Mouse (Mus musculus): ENCODE results near the gene Sept6.
A peak's percentile ranks its signal among the peaks of the same experiment; 100 is the strongest.

Gene Sept6

DNA sequence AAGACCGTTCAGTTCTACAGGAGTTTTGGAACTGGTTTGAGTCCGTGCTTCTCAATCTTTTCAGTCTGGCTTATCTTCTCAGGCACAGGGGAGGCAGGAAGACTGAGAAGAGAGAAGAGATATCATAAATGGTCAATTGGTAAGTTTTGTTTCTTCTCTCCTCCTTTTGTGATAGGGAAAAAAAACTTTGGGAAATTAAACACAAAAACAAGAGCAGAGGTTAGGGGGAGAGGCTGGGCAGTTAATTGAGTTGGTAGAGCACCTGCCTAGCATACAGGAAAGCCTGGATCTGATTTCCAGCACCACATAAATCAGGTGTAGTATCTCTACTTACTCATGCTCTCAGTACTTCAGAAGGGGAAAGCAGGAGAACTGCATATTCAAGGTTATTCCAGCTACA lies at the start of gene Sept6:
Sept6 (minus strand) TSS at position 101 of the 400 bp plus-strand sequence.
- no peak for DNase-seq (ENCODE audit: low read depth in 1 of 2, low spot score in 2 of 2)

- no peak for DNase-seq (ENCODE audit: low read depth in 1 of 2, low spot score in 2 of 2)
Measured at GRCm38 (mm10) chrX:37028378-37028777, 36.8 kb upstream of the Sept6 start.

- no peak for DNase-seq (ENCODE audit: low read depth in 1 of 2, low spot score in 2 of 2)
Measured at GRCm38 (mm10) chrX:37023652-37024309, 32.2 kb upstream of the Sept6 start.

DNA sequence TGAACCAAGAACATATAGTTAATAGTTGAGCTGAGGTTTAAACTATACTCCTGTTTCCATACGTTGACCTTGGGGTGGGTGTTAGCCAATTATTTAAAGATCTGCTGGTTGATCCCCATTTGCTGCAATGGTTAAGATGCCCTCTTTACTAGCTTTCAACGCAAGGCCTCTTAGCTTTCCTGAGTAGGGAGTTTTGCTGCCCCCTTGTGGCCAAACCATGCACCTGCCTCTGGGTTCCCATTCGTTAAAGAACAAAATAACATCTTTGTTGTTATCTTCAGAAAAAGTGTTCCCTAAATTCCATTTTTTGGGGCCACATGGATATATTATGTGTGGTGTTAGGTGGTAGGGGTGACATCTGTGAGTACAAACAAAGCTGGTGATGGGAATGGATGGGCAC lies 31.1 kb upstream of the Sept6 start:
- DNase-seq (ENCODE audit: low read depth in 1 of 2, low spot score in 2 of 2): peak in 1 of 2 experiments; percentile 33

DNA sequence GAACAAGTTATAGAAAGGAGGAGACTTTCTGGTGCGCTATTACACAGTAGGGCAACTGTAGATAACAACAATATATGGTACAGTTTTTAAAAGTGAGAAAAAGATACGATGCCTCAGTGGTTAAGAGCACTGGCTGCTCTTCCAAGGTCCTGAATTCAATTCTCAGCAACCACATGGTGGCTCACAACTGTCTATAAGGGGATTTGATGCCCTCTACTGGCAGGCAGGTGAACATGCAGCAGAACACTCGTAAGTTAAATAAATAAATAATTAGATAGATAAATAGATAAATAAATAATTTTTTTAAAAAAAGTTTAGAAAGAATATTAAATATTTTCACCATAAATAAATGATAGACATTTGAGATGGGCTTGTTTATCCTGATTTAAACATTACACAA lies 27.5 kb upstream of the Sept6 start:
- DNase-seq (ENCODE audit: low read depth in 1 of 2, low spot score in 2 of 2): no peak

DNA sequence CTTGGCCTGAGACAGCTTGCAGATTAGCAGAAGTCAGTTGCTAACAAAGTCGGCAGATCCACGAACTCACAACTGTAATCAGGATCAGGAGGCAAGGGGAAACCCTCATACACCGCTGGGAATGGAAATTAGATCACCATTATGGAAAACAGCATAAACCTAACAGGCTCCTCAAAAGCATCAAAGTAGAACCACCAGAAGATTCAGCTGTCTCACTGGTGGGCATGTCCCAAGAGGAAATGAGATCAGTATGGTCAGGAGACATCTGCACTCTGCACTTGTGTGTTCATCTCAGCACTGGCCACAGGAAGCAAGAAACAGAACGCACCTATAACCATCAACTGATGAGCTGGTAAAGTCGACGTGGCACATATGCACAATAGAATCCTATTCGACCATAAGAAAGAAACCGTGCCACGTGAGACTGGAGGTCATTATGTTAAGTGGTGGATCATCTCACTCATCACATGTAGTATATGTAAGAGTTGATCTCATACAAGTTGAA lies 26.6 kb upstream of the Sept6 start:
- DNase-seq (ENCODE audit: low read depth in 1 of 2, low spot score in 2 of 2): no peak

GRCm38 (mm10) chrX:37013870-37014269 lies 22.3 kb upstream of the Sept6 start:
- no peak for DNase-seq (ENCODE audit: low read depth in 1 of 2, low spot score in 2 of 2)

GRCm38 (mm10) chrX:36991039-36991438 lies 555 bp downstream of the Sept6 start:
- DNase-seq (ENCODE audit: low read depth in 1 of 2, low spot score in 2 of 2): no peak

- DNase-seq (ENCODE audit: low read depth in 1 of 2, low spot score in 2 of 2): no peak
Measured at GRCm38 (mm10) chrX:36989752-36990404, 1.7 kb downstream of the Sept6 start.

DNA sequence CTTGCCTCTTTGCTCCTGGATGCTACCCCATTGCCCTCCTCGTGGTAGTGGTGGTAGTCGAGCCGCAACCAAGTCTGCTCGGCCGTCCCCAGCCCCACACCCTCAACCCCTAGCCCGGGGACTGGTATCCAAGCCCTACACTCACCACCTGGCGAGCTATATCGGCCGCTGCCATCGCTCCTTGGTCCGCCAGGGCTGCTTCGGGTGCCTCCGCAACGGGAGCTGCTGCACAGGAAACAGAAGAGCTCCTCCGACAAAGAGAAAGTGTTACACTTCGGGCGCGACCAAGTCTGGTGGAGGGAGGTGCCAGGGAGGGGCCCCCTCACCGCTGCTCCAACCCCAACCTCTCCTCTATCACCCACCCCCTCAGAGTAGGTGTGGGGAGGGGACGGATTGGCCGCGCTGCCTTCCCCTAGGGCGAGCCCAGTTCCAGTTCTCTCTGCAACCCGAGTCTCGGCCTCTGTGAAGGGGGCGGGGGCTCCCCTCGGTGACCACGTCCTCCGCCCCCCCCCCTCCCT lies 2.3 kb downstream of the Sept6 start:
- peak; percentile 8 to 48 for DNase-seq (ENCODE audit: low read depth in 1 of 2, low spot score in 2 of 2)

DNA sequence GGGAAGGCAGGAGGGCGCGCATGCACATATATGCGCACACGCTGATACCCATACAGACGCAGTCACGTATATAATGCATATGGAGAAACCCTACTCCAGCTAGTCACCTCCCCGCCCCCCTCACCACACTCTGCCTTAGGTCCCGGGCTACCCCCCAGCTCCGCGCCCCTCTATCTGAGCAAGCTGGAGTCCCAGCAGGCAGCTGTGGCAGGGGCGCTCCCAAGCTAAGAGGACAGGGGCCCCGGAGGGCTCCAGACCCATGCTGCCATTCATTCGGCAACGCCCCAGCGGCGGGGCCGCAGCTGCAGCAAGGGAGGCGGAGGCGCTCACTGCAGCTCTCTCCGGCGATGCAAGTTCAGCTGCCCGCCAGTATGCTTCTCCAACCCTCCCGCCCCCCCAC lies 2.8 kb downstream of the Sept6 start:
- no peak for DNase-seq (ENCODE audit: low read depth in 1 of 2, low spot score in 2 of 2)

DNA sequence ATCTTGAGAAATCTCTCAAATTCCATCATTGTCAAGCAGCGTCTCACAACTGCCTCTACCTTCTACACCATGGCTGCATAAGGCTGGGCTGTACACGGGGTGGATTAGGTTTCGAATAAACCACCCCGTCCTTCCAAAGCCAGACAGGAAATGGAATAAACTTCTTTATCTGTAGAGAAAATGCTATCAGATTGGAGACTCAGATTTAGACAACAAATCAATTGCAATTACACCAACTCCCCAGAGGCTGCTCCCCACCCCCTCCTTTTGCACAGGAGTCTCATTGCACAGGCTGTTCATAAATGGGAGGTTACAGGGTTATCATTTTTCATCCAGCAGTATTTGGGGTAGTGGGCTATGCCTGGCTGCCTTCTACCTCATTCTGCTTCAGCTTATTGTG lies 3.7 kb downstream of the Sept6 start:
- DNase-seq (ENCODE audit: low read depth in 1 of 2, low spot score in 2 of 2): no peak

DNA sequence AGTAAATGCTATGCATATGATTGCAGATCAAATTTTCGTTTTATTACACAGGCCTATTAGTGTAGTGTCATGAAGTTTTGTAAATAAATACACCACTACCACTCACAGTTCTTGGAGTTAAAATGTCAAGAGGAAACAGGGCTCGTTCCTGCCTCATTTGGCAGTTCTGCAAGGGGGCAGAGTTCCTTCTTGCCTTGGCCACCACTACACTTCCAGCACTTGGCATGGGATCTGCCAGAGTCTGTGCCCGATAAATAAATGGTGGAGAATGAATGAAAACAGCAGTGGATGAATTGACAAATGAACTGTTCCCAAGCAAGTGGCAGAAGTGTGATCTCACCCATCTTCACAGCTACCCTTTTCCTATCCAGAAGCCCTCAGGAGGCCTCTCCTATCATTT lies 6.6 kb downstream of the Sept6 start:
- DNase-seq (ENCODE audit: low read depth in 1 of 2, low spot score in 2 of 2): no peak

DNA sequence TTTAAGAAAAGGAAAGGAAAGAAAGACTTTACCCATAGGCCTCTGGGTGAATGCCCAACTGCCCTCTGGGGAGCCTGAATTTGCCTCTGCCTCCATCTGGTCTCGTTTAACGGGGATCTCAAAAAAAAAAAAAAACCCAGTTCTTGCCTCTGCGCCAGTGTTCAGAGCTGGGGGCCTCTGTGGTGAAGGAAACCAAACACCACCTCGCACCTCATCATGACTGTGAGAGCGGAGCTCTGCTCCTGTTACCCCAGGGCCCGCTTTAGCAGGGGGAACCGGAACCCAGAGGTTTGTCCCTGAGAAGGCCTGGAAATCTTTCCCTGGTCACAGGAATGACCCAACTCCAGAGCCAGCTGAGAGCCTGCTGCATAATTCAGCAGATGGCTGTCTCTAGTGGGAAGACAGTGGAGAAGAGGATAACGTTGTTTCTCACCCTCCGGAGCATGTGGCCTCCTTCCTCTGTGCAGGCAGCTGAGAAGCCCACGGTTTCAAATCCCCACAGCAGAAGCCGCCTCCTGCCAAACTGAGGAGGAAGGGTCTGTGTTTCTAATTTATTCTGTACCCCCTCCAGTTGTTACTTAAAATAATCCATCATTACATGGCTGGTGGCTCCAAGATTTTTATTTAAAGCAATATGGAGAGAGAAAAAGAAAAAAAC lies 7.8 kb downstream of the Sept6 start:
- DNase-seq (ENCODE audit: low read depth in 1 of 2, low spot score in 2 of 2): no peak

GRCm38 (mm10) chrX:36982892-36983653 lies 8.5 kb downstream of the Sept6 start:
- DNase-seq (ENCODE audit: low read depth in 1 of 2, low spot score in 2 of 2): no peak

GRCm38 (mm10) chrX:36980563-36981187 lies 10.9 kb downstream of the Sept6 start:
- DNase-seq (ENCODE audit: low read depth in 1 of 2, low spot score in 2 of 2): no peak

DNA sequence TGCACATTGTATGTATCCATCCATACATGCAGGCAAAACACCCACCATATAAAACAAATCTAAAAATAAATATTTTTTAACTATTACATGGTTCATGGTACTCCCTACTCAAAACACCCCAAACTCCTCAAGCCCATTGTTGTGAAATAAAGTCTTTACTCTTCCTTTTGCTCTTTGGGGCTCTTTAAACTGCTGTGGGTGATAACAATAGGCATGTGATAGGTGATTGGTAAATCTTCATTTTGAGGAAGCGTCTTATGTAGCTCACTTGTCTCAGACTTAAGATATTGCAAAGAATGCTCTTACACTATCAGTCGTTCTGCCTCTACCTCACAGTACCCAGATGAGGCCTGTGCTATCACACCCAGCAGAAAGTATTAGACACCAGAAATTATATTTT lies 13.7 kb downstream of the Sept6 start:
- no peak for DNase-seq (ENCODE audit: low read depth in 1 of 2, low spot score in 2 of 2)

DNA sequence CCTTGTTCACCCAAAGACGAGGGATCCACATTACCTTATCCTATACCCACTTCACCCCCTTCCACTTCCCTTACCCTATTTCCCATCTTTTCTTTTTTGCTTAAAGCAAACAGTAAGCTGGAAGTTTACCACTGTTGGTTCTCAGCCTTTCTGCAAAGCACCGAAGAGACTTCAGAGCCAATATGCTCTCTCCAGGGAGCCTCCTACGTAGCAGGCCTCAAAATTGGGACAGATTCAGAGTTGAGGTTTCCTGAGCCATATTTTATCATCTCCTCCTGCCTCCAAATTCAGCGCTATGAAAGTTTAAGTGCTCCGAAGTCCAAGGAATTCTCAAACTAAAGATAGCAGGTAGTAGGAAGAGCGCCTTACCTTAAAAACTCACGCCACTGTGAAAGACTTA lies 14.6 kb downstream of the Sept6 start:
- DNase-seq (ENCODE audit: low read depth in 1 of 2, low spot score in 2 of 2): no peak

DNA sequence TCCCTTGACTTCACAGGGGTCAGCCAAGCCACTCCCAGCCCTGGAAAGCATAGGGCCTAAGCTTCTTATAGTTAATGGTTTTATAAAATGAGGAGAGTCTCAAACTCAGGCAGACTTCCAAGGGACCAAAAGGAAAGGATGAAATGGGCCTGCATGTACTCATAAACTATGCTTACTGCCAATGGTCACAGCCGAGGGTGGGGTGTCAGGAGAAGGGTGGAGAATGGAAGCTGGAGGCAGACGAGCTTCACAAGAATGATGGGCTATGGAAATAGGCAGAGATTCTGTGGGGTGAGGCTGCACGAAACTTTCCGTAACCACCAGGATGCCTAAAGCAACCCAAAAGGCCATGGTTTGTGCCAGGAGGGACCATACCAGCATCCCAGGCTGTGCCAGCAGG lies 15.3 kb downstream of the Sept6 start:
- no peak for DNase-seq (ENCODE audit: low read depth in 1 of 2, low spot score in 2 of 2)

- no peak for DNase-seq (ENCODE audit: low read depth in 1 of 2, low spot score in 2 of 2)
Measured at GRCm38 (mm10) chrX:36974905-36975304, 16.7 kb downstream of the Sept6 start.

- DNase-seq (ENCODE audit: low read depth in 1 of 2, low spot score in 2 of 2): no peak
Measured at GRCm38 (mm10) chrX:36972951-36973471, 18.6 kb downstream of the Sept6 start.

Data from monocyte, adult 2 months (primary cell).